Mouse (Mus musculus): ENCODE measurements at regions not wholly inside any gene's neighbourhood (a gene's known extent, or its start where the extent isn't known, plus 50 kb on each side); places are given as distances from the start of the nearest gene placed in this dataset.
A peak's percentile ranks its signal among the peaks of the same experiment; 100 is the strongest.

- TF ChIP-seq POLR2A (IDR thresholded peaks at IDR 0.05; ENCODE audit: insufficient read depth, low read length) (no peak), CTCF (IDR thresholded peaks at IDR 0.05; ENCODE audit: low read depth, low read length) (no peak), EP300 (IDR thresholded peaks at IDR 0.05; ENCODE audit: insufficient read depth, low read depth, low read length) (no peak)
- H3K9ac ChIP-seq (ENCODE audit: low read depth, poor library complexity, severe bottlenecking): no peak overlapping the region
- H3K27me3 ChIP-seq (ENCODE audit: control insufficient read depth, insufficient read depth, low read length, poor library complexity, severe bottlenecking): no peaks in the 10 kb centered on the region
- no peak overlapping the region for H3K27ac ChIP-seq (ENCODE audit: insufficient read depth, low read length)
- no peaks in the 10 kb centered on the region for H3K4me1 ChIP-seq (ENCODE audit: control insufficient read depth, insufficient read depth, low read length)
- peak overlapping the region; percentile 26; the same call in 1 of the 2 replicates for H3K4me3 ChIP-seq (ENCODE audit: low read depth, low read length)
- no peaks in the 10 kb centered on the region for H3K9me3 ChIP-seq (replicated peaks; ENCODE audit: control insufficient read depth, insufficient read depth, low read length, poor library complexity, severe bottlenecking)
- no peaks in the 10 kb centered on the region for H3K36me3 ChIP-seq (ENCODE audit: control insufficient read depth, insufficient read depth, low read length, poor library complexity, severe bottlenecking)
These were observed 340.0 kb upstream of the Fam92a start for GRCm38 (mm10) chr4:12511656-12512385.

GRCm38 (mm10) chr4:12506851-12507551 lies 335.2 kb upstream of the Fam92a start:
- Histone ChIP-seq H3K9ac (ENCODE audit: low read depth, poor library complexity, severe bottlenecking) (no peak overlapping the region), H3K4me1 (ENCODE audit: control insufficient read depth, insufficient read depth, low read length) (no peaks in the 10 kb centered on the region), H3K27me3 (ENCODE audit: control insufficient read depth, insufficient read depth, low read length, poor library complexity, severe bottlenecking) (no peaks in the 10 kb centered on the region), H3K36me3 (ENCODE audit: control insufficient read depth, insufficient read depth, low read length, poor library complexity, severe bottlenecking) (no peaks in the 10 kb centered on the region), H3K4me3 (ENCODE audit: low read depth, low read length) (no peak overlapping the region), H3K27ac (ENCODE audit: insufficient read depth, low read length) (no peak overlapping the region), H3K9me3 (replicated peaks; ENCODE audit: control insufficient read depth, insufficient read depth, low read length, poor library complexity, severe bottlenecking) (no peaks in the 10 kb centered on the region)
- TF ChIP-seq EP300 (IDR thresholded peaks at IDR 0.05; ENCODE audit: insufficient read depth, low read depth, low read length) (no peak), POLR2A (IDR thresholded peaks at IDR 0.05; ENCODE audit: insufficient read depth, low read length) (no peak), CTCF (IDR thresholded peaks at IDR 0.05; ENCODE audit: low read depth, low read length) (no peak)

- Histone ChIP-seq H3K4me1 (ENCODE audit: control insufficient read depth, insufficient read depth, low read length) (no peaks in the 10 kb centered on the region), H3K36me3 (ENCODE audit: control insufficient read depth, insufficient read depth, low read length, poor library complexity, severe bottlenecking) (no peaks in the 10 kb centered on the region), H3K9me3 (replicated peaks; ENCODE audit: control insufficient read depth, insufficient read depth, low read length, poor library complexity, severe bottlenecking) (no peaks in the 10 kb centered on the region), H3K27me3 (ENCODE audit: control insufficient read depth, insufficient read depth, low read length, poor library complexity, severe bottlenecking) (no peaks in the 10 kb centered on the region), H3K27ac (ENCODE audit: insufficient read depth, low read length) (no peak overlapping the region), H3K9ac (ENCODE audit: low read depth, poor library complexity, severe bottlenecking) (no peak overlapping the region), H3K4me3 (ENCODE audit: low read depth, low read length) (no peak overlapping the region)
- TF ChIP-seq POLR2A (IDR thresholded peaks at IDR 0.05; ENCODE audit: insufficient read depth, low read length) (no peak), EP300 (IDR thresholded peaks at IDR 0.05; ENCODE audit: insufficient read depth, low read depth, low read length) (no peak), CTCF (IDR thresholded peaks at IDR 0.05; ENCODE audit: low read depth, low read length) (no peak)
These were observed 329.3 kb upstream of the Fam92a start for GRCm38 (mm10) chr4:12501086-12501485.

GRCm38 (mm10) chr4:12498426-12498825 lies 326.6 kb upstream of the Fam92a start:
- TF ChIP-seq POLR2A (IDR thresholded peaks at IDR 0.05; ENCODE audit: insufficient read depth, low read length) (no peak), EP300 (IDR thresholded peaks at IDR 0.05; ENCODE audit: insufficient read depth, low read depth, low read length) (no peak), CTCF (IDR thresholded peaks at IDR 0.05; ENCODE audit: low read depth, low read length) (no peak)
- H3K4me3 ChIP-seq (ENCODE audit: low read depth, low read length): no peak overlapping the region
- no peak overlapping the region for H3K27ac ChIP-seq (ENCODE audit: insufficient read depth, low read length)
- H3K27me3 ChIP-seq (ENCODE audit: control insufficient read depth, insufficient read depth, low read length, poor library complexity, severe bottlenecking): no peaks in the 10 kb centered on the region
- no peak overlapping the region for H3K9ac ChIP-seq (ENCODE audit: low read depth, poor library complexity, severe bottlenecking)
- H3K9me3 ChIP-seq (replicated peaks; ENCODE audit: control insufficient read depth, insufficient read depth, low read length, poor library complexity, severe bottlenecking): no peaks in the 10 kb centered on the region
- no peaks in the 10 kb centered on the region for H3K4me1 ChIP-seq (ENCODE audit: control insufficient read depth, insufficient read depth, low read length)
- no peaks in the 10 kb centered on the region for H3K36me3 ChIP-seq (ENCODE audit: control insufficient read depth, insufficient read depth, low read length, poor library complexity, severe bottlenecking)

- no peaks in the 10 kb centered on the region for H3K9me3 ChIP-seq (replicated peaks; ENCODE audit: control insufficient read depth, insufficient read depth, low read length, poor library complexity, severe bottlenecking)
- TF ChIP-seq EP300 (IDR thresholded peaks at IDR 0.05; ENCODE audit: insufficient read depth, low read depth, low read length) (no peak), CTCF (IDR thresholded peaks at IDR 0.05; ENCODE audit: low read depth, low read length) (no peak), POLR2A (IDR thresholded peaks at IDR 0.05; ENCODE audit: insufficient read depth, low read length) (no peak)
- H3K9ac ChIP-seq (ENCODE audit: low read depth, poor library complexity, severe bottlenecking): no peak overlapping the region
- H3K36me3 ChIP-seq (ENCODE audit: control insufficient read depth, insufficient read depth, low read length, poor library complexity, severe bottlenecking): no peaks in the 10 kb centered on the region
- H3K4me3 ChIP-seq (ENCODE audit: low read depth, low read length): no peak overlapping the region
- H3K4me1 ChIP-seq (ENCODE audit: control insufficient read depth, insufficient read depth, low read length): no peaks in the 10 kb centered on the region
- no peak overlapping the region for H3K27ac ChIP-seq (ENCODE audit: insufficient read depth, low read length)
- H3K27me3 ChIP-seq (ENCODE audit: control insufficient read depth, insufficient read depth, low read length, poor library complexity, severe bottlenecking): no peaks in the 10 kb centered on the region
These were observed 320.7 kb upstream of the Fam92a start for GRCm38 (mm10) chr4:12492468-12492867.

GRCm38 (mm10) chr4:12491306-12491705 lies 319.5 kb upstream of the Fam92a start:
- no peaks in the 10 kb centered on the region for H3K27me3 ChIP-seq (ENCODE audit: control insufficient read depth, insufficient read depth, low read length, poor library complexity, severe bottlenecking)
- no peaks in the 10 kb centered on the region for H3K9me3 ChIP-seq (replicated peaks; ENCODE audit: control insufficient read depth, insufficient read depth, low read length, poor library complexity, severe bottlenecking)
- no peak overlapping the region for H3K4me3 ChIP-seq (ENCODE audit: low read depth, low read length)
- TF ChIP-seq EP300 (IDR thresholded peaks at IDR 0.05; ENCODE audit: insufficient read depth, low read depth, low read length) (no peak), CTCF (IDR thresholded peaks at IDR 0.05; ENCODE audit: low read depth, low read length) (no peak), POLR2A (IDR thresholded peaks at IDR 0.05; ENCODE audit: insufficient read depth, low read length) (no peak)
- H3K27ac ChIP-seq (ENCODE audit: insufficient read depth, low read length): no peak overlapping the region
- H3K9ac ChIP-seq (ENCODE audit: low read depth, poor library complexity, severe bottlenecking): no peak overlapping the region
- no peaks in the 10 kb centered on the region for H3K4me1 ChIP-seq (ENCODE audit: control insufficient read depth, insufficient read depth, low read length)
- H3K36me3 ChIP-seq (ENCODE audit: control insufficient read depth, insufficient read depth, low read length, poor library complexity, severe bottlenecking): no peaks in the 10 kb centered on the region

Measured in ES-Bruce4 (cell line).